Mouse (Mus musculus) Muller cell, postnatal 12 days (primary cell): ENCODE results near the gene Capns1.
"Not testable (repeated sequence)": the region's sequence is repeated elsewhere in the genome, so short reads cannot be mapped to it uniquely, and the experiment has no call there.

Experiments
- DNase-seq: peaks from one replicate; pipeline ENCODE4 v3.0.0-alpha.2; 2015; ENCODE audit errors: inconsistent ontology term

Gene Capns1

DNA sequence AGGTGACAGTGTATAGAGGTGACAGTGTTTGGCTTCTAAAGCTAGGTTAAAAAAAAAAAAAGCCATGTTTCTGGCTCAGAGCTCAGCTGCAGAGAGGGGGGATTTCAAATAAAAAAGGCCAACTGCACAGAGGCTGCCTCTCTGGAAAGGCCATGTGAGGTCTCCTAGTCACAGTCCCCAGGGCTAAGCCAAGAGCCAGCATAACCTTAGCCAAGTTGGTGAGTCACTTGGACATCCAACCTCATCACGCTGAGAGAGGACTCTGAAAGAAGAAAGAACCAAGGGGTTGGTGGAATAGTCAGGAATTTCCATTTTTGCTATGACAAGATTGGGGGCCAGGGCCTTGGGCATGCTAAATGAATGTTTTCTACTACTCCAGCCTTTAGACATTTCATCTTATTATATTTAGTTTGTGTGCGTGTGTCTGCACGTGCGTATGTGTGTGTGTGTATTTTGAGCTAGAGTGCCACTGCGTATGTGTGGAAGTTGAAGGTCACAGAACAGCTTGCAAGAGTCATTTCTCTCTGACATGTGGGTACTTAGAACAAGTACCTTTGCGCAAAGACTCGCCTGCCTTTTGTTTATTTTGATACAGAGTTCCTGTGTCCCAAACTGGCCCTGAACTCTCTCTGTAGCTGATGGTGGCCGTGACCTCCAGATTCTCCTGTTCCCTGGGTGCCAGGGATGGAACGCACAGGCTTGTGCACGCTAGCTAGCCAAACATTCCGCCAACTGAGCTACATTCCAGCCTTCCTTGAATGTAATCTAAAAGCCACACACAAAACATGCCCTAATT, 4.5 kb upstream of the Capns1 start:
- peak; percentile 91 for DNase-seq

DNA sequence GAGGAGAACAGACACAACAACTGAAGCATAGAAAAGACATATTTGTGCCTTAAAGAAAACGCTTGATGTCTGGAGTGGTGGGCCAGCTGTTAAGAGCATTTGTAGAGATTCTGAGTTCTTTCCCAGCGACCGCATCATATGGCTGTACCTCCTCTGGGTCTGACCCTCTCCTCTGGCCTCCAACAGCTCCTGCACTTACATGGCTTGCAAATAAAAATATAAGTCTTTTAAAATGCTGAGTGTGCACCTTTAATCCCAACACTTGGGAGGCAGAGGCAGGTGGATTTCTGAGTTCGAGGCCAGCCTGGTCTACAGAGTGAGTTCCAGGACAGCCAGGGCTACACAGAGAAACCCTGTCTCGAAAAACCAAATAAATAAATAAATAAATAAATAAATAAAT, 2.0 kb upstream of the Capns1 start:
- not testable (repeated sequence) for DNase-seq

DNA sequence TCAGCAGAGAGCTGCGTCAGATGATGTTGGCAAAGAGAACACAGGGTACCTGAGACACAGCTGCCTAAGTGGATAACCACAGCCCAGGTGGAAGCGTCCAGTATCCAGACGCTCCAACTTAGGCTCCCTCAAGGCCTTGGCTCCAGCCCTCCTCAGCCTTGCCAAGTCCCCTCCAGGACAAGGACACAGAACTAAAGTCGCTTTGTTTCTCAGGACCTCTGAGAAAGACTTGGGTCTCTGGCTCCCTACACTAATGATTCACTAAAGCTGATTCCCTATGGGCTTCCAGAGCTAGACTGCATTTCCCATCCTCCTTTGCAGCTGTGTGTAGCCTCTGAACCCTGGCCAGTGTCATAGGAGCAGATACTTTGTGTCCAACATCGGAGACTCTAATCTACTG, 1.6 kb upstream of the Capns1 start:
- no peak for DNase-seq

GRCm38 (mm10) chr7:30199498-30200139, 1.0 kb upstream of the Capns1 start:
- no peak for DNase-seq

- no peak for DNase-seq
These were observed 950 bp downstream of the Capns1 start for GRCm38 (mm10) chr7:30197592-30198129.

DNA sequence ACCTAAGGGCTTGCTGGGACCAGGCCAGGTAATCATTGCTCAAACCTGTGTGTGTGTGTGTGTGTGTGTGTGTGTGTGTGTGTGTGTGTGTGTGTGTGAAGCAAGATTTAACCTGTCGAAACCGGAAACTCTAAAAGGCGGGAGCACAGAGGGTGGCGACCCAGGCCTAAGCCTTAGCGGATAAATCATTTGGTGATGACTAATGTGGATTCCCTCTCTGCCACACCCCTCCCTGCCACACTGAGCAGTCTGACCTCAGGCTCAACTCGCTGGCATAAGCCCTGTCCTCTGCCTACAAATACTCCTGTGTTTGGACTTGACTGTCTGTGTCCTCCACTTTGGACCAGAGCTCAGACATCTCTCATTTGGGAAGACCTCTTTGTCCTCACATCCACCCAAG, 2.4 kb downstream of the Capns1 start:
- peak; percentile 72 for DNase-seq

GRCm38 (mm10) chr7:30195461-30195860, 3.1 kb downstream of the Capns1 start:
- DNase-seq, result no peak

DNA sequence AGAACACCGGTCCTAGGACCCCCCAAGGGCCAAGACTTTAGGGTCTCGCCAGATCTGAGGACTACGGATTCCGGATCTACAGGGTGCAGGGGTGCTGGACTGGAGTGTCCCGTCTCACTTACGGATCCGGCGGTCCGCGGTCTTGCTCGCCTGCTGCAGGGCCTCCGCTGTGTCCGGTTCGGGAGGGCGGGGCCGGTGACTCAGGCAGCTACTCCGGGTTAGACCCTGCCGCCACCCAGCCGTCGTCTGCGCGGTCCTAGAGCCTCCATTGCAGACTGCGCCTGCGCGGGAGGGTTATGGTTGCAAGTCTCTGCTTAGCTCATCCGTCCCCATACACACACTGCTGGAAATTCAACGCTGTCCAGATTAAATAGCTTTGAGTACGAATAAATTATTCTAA, 3.7 kb downstream of the Capns1 start:
- DNase-seq, result peak; percentile 96

DNA sequence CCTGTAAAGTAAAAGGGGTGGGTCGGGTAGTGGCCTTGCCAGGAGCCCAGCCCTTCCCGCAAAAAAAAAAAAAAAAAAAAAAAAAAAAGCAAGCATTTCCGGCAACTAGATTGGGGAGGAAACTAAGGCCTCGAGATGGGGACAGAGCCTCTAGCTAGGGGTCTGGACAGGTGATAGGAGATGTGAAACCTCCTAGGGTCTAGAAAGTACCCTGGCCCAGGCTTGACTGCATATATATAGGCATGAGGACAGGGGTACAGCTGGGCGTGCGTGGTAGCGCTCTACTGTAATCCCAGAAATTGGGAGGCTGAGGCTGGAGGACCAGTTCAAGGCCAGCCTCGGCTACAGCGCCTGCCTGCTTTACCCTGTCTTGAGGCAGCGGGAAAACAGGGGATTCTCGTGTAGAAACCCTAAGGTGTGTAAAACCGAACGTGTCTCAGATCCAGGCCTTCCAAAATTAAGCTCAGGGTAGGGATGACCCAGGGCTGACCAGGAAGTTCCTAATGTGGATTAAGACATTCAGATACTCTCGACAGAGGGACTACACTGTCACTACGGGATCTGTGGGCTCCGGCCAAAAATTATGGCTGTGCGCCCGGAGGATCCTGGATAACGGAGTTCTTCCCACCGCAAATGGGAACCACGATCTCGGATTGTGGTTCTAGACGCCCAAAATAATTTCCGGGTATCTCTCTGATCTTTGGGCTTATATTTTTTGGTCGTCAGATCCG, 4.3 kb downstream of the Capns1 start:
- no peak for DNase-seq

DNA sequence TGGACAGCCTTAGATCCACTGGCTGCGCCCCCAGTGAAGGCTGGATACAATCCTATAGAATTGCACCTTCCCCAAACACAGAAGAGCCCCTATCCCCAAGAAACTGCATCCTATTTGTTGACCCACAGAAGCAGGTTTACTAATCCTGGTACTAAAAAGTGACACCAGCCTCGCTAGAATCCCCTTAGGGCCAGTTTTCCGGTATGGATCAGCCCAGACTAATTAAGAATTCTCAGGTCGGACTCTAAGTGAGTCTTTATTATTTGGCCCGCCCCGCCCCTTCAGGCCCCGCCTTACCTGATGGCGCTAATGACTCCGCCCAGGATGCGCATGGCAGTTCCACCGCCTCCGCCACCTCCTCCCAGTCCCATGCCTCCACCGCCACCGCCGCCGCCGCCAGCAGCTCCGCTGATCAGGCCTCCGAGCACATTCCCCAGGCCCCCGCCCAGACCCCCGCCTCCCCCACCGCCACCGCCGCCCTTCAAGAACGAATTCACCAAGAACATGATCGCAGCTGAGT, 5.0 kb downstream of the Capns1 start:
- DNase-seq, result peak; percentile 87

DNA sequence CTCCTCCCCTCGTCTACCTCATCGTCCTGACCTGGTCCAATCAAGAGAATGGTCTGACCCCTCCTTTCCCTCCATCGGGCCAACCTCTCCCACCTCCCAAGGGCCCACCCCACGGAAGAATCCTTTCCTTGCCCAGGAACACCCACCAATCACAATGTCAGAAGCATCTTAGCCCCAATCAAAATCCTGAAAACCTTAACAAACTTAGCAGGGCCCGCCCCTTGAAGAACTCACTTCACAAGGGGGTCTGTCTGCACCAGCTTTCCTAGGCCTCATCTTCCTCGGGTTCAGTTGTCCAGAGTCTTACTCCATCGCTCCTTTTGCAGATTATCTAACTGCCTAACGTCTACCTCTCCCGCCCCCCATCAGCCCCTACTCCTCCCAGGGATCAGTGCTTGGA, 5.6 kb downstream of the Capns1 start:
- DNase-seq, result peak; percentile 35

DNA sequence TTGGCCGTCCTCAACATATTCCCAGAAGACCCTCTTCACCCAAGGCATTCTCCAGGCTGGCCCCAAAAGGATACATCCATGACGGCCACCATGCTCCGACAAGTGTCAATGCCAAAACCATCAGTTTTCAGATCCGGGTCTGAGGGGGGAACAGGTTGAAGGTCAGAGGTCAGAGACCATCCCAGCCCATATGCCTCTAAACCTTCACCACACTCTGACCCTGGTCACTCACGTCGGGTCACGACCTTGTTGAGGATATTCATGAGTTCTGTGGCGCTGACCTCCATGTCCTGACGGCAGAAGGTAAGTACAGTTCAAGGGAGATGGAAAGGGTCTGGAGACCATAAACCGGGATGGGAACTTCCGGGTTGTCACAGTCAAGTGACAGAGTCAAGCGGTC, 6.5 kb downstream of the Capns1 start:
- DNase-seq, result no peak

GRCm38 (mm10) chr7:30189116-30189491, 9.5 kb downstream of the Capns1 start:
- DNase-seq, result no peak

DNA sequence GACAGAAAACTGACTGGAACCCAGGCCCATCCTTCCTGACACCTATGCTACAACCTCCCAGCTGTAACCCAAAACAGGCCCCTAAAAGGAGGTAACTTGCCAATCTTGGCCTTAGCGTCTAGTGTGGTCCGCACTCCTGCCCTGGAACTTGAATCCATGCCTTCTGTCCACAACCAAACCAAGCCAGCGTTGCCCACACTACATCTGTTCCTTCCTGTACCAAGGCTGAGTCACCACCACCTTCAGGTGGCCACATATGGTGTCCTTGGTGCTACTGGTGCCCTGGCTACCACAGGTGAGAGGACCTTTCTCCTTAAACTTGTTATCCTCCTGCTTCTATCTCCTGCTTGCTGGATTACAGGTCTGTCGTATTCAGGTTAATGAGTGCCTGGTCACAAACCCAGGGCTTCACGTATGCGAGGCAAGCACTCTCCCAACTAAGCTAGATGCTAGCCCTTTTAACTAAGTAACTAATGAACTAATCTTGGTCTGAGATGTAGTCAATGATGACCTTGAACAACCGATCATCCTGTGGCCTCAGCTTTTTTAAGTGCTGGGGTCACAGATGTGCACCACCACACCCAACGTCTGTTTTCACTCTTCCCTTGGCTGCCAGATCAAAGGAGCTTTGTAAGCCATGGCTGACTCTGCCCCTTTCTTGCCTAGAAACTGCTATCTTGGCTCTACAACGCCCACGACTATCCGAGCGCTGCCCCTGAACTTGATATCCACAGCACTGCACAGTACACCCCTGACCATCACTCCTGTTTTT, 10.1 kb downstream of the Capns1 start:
- DNase-seq, result no peak

- DNase-seq, result no peak
These were observed 13.8 kb downstream of the Capns1 start for GRCm38 (mm10) chr7:30184641-30185348.

GRCm38 (mm10) chr7:30183879-30184289, 14.7 kb downstream of the Capns1 start, which contains the start of gene Cox7a1:
Gene Cox7a1, plus strand, starts transcription at chr7:30184144.
- peak; percentile 94 for DNase-seq

GRCm38 (mm10) chr7:30183189-30183588, 15.4 kb downstream of the Capns1 start:
- not testable (repeated sequence) for DNase-seq

GRCm38 (mm10) chr7:30181929-30182328, 16.7 kb downstream of the Capns1 start:
- DNase-seq, result not testable (repeated sequence)

- peak; percentile 27 for DNase-seq
These were observed 17.3 kb downstream of the Capns1 start for GRCm38 (mm10) chr7:30181308-30181707.

DNA sequence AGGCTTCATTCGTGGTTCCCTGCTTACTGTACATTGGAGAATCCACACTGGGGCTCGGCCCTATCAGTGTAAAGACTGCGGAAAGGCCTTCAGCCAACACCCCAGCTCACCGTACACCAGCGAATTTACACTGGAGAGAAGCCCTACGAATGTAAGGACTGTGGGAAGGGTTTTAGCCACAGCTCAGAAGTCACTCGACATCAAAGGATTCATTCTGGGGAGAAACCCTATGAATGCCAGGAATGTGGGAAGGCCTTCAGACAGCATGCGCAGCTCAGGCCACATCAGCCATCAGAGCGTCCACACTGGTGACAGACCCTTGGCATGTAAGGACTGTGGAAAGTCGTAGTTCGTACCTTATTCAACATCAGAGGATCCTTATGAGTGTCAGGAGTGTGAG, 20.4 kb downstream of the Capns1 start:
- no peak for DNase-seq

- no peak for DNase-seq
These were observed 22.1 kb downstream of the Capns1 start for GRCm38 (mm10) chr7:30176474-30176873.
